Mouse (Mus musculus) E14TG2a.4 (cell line): ENCODE measurements around the gene Gm21970.

Experiments used
- H3K27me3 ChIP-seq: 2 replicates; pipeline ENCODE4 v1.6.1; 2014; ENCODE audit warnings: low read length, control low read depth; ENCODE audit not compliant: insufficient read depth
- H3K36me3 ChIP-seq: 2 replicates; pipeline ENCODE4 v1.6.1; 2014; ENCODE audit warnings: low read length, control low read depth; ENCODE audit not compliant: insufficient read depth
- H3K4me1 ChIP-seq: replicated peaks from 2 replicates; pipeline ENCODE4 v1.6.1; 2014; ENCODE audit warnings: low read depth, low read length, control low read depth
- H3K4me3 ChIP-seq: replicated peaks from 2 replicates; pipeline ENCODE4 v1.5.1; 2014; ENCODE audit warnings: mild to moderate bottlenecking, low read length
- H3K9me3 ChIP-seq: 2 replicates; pipeline ENCODE4 v1.6.1; 2014; ENCODE audit warnings: low read length, control low read depth
- CTCF ChIP-seq: conservative IDR thresholded peaks from 2 replicates; pipeline ENCODE4 v1.5.1; 2014; ENCODE audit warnings: low read length
- NANOG ChIP-seq: IDR thresholded peaks from 2 replicates; pipeline ENCODE4 v1.6.1; 2014; ENCODE audit warnings: borderline replicate concordance, low read length, mixed read lengths
- POU5F1 ChIP-seq: IDR thresholded peaks from 2 replicates; pipeline ENCODE4 v1.6.1; 2014; ENCODE audit warnings: low read length, borderline replicate concordance

Gene Gm21970

GRCm38 (mm10) chr16:91446778-91447511 lies 55.4 kb downstream of the Gm21970 start:
- Histone ChIP-seq H3K9me3 (0 out of 2 replicates have a peak, but pooled peaks cover 5% of the 10 kb centered on the region), H3K27me3 (no peaks in the 10 kb centered on the region; the same call in 1 of the 2 replicates), H3K36me3 (no peaks in the 10 kb centered on the region), H3K4me3 (no peak overlapping the region), H3K4me1 (no peaks in the 10 kb centered on the region)
- TF ChIP-seq NANOG (no peak), CTCF (no peak), POU5F1 (no peak)

GRCm38 (mm10) chr16:91447512-91447900 lies 56.0 kb downstream of the Gm21970 start:
- H3K9me3 ChIP-seq = 0 out of 2 replicates have a peak, but pooled peaks cover 5% of the 10 kb centered on the region
- H3K4me3 ChIP-seq = no peak overlapping the region
- H3K27me3 ChIP-seq = no peaks in the 10 kb centered on the region; the same call in 1 of the 2 replicates
- no peaks in the 10 kb centered on the region for H3K36me3 ChIP-seq
- no peaks in the 10 kb centered on the region for H3K4me1 ChIP-seq
- TF ChIP-seq POU5F1 (no peak), NANOG (no peak), CTCF (no peak)

- Histone ChIP-seq H3K27me3 (no peaks in the 10 kb centered on the region; the same call in 1 of the 2 replicates), H3K36me3 (no peaks in the 10 kb centered on the region), H3K4me3 (no peak overlapping the region), H3K4me1 (no peaks in the 10 kb centered on the region), H3K9me3 (0 out of 2 replicates have a peak, but pooled peaks cover 5% of the 10 kb centered on the region)
- TF ChIP-seq POU5F1 (no peak), CTCF (no peak), NANOG (no peak)
Measured at GRCm38 (mm10) chr16:91448088-91448487, 56.6 kb downstream of the Gm21970 start.

GRCm38 (mm10) chr16:91448895-91449294 lies 57.4 kb downstream of the Gm21970 start:
- no peaks in the 10 kb centered on the region for H3K36me3 ChIP-seq
- no peak overlapping the region for H3K4me3 ChIP-seq
- H3K27me3 ChIP-seq = no peaks in the 10 kb centered on the region; the same call in 1 of the 2 replicates
- TF ChIP-seq POU5F1 (no peak), CTCF (no peak), NANOG (no peak)
- H3K9me3 ChIP-seq = 0 out of 2 replicates have a peak, but pooled peaks cover 4% of the 10 kb centered on the region
- no peaks in the 10 kb centered on the region for H3K4me1 ChIP-seq

GRCm38 (mm10) chr16:91450137-91451064 lies 58.9 kb downstream of the Gm21970 start:
- Histone ChIP-seq H3K4me1 (no peaks in the 10 kb centered on the region), H3K36me3 (no peaks in the 10 kb centered on the region), H3K27me3 (no peaks in the 10 kb centered on the region; the same call in 1 of the 2 replicates), H3K9me3 (no peaks in the 10 kb centered on the region), H3K4me3 (no peak overlapping the region)
- TF ChIP-seq POU5F1 (no peak), NANOG (no peak), CTCF (no peak; the same call in 1 of the 2 replicates)

- Histone ChIP-seq H3K36me3 (no peaks in the 10 kb centered on the region), H3K9me3 (peaks cover 7% of the 10 kb centered on the region), H3K4me1 (no peaks in the 10 kb centered on the region), H3K4me3 (no peak overlapping the region), H3K27me3 (no peaks in the 10 kb centered on the region)
- TF ChIP-seq POU5F1 (no peak), NANOG (no peak), CTCF (no peak)
Measured at GRCm38 (mm10) chr16:91451949-91452348, 60.4 kb downstream of the Gm21970 start.

GRCm38 (mm10) chr16:91452363-91452896 lies 60.9 kb downstream of the Gm21970 start:
- TF ChIP-seq POU5F1 (no peak), CTCF (no peak), NANOG (no peak)
- H3K36me3 ChIP-seq = no peaks in the 10 kb centered on the region

GRCm38 (mm10) chr16:91455868-91456267 lies 64.3 kb downstream of the Gm21970 start:
- H3K27me3 ChIP-seq = no peaks in the 10 kb centered on the region
- no peak overlapping the region for H3K4me3 ChIP-seq
- no peak for TF ChIP-seq POU5F1
- TF ChIP-seq NANOG = no peak
- no peak for TF ChIP-seq CTCF

More at GRCm38 (mm10) chr16:91452363-91452896, 60.9 kb downstream of the Gm21970 start:
- no peak overlapping the region for H3K4me3 ChIP-seq
- H3K9me3 ChIP-seq = peaks cover 12% of the 10 kb centered on the region
- no peaks in the 10 kb centered on the region for H3K27me3 ChIP-seq
- H3K4me1 ChIP-seq = no peaks in the 10 kb centered on the region

More at GRCm38 (mm10) chr16:91455868-91456267, 64.3 kb downstream of the Gm21970 start:
- Histone ChIP-seq H3K36me3 (no peaks in the 10 kb centered on the region), H3K9me3 (peaks cover 15% of the 10 kb centered on the region), H3K4me1 (no peaks in the 10 kb centered on the region)
